Mouse (Mus musculus) layer of hippocampus, adult 8-10 months (tissue): ENCODE data around the gene Spry1. TPM values are rescaled to one million over a fixed set of nuclear protein-coding genes. Genes with fewer than 3 reads are reported as not detected.

ENCODE experiments used
- DNase-seq, 2 experiments: peaks; one replicate each; pipeline ENCODE4 v3.0.0; 2022; ENCODE audit warnings: low spot score in 2 of 2
- total RNA-seq, 4 experiments: library from RNA; stranded (reverse); gene quantifications; 2 replicates each; pipeline ENCODE4 v1.2.4; 2022

The Spry1 gene
- total RNA-seq, 4 experiments from 2014 or later: 9.0 to 13.6 (median 10.1) TPM

DNA sequence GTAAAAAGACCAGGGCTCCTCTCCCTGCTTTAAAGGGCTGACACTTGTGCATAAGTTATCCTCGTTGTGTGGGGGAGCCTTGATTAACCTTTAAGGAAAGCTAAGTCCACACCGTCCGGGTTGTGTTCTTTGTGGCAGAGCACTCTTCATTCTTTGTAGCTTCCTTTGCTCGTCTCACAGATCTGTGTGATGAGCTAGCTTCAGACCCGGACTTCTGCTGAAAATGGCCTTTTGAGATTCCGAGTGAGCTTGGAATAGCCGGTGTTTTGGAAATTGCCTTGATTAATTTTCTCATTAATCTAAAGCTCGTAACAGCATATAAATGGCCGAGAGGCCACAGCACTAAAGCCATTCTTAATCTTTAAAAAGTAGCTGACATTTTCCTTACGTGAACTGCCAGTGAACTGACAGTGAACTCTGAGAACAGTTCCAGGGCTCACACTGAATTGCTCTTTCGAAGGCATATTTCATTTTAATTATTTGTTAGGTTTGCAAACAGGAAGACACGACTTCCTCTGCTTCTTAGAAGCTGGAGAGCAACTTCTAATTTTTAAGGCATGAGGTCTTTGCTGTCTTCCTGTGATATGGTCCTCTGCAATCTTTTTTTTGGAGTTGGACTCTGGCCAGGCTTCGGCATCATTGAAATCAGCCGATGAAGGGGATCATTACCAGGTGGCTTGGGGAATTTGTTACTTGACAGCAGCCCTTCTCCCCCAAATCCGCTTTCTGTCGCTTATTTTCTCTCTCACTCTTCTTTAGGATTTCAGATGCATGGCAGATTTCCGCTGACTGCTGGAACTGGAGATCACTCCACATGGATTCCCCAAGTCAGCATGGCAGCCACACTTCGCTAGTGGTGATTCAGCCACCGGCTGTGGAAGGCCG lies 2.3 kb downstream of the Spry1 start:
- DNase-seq: no peak

DNA sequence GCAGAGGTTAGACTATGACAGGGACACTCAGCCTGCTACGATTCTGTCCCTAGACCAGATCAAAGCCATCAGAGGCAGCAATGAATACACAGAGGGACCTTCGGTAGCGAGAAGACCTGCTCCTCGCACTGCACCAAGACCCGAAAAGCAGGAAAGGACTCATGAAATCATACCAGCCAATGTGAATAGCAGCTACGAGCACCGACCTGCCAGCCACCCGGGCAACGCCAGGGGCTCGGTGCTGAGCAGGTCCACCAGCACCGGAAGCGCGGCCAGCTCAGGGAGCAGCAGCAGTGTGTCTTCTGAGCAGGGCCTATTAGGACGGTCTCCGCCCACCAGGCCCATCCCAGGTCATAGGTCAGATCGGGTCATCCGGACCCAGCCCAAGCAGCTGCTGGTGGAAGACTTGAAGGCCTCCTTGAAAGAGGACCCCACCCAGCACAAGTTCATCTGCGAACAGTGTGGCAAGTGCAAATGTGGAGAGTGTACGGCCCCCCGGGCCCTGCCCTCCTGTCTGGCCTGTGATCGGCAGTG lies 3.0 kb downstream of the Spry1 start:
- DNase-seq: no peak

DNA sequence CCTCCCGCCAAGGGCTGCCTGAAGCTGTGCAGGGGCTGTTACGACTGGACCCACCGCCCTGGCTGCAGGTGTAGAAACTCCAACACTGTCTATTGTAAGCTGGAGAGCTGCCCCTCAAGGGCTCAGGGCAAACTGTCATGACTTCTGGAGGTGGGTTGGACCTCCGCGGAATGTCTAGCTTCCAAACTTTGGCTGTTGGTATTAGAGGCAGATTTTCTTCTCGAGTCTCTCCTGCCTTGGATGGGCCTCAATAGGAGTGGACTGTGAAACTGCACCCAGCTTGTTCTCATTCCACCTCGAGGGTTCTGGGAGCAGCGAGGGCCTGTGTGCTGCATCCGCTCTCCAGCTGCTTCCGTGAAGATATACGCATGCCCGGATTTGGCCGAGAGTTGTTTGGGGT lies 3.7 kb downstream of the Spry1 start:
- DNase-seq: no peak

DNA sequence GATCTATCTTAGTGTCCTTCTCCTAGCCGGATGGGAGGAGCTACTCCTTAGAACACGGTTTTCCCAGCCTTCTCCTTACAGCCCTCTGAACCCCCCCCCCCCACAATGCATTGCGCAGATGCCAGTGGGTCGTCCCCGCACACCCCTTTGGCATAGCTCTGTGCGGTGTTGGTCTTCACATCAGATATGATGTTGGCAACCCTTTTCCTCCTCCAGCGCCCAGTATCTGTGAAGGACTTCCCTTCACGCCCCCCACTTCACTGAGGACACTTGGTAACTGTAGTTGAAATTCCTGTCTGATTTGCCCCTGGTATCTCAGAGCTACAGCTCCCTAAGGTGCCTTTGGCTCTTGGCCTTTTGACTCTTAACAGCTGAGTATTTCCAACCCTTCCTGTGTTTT lies 4.2 kb downstream of the Spry1 start:
- no peak for DNase-seq

DNA sequence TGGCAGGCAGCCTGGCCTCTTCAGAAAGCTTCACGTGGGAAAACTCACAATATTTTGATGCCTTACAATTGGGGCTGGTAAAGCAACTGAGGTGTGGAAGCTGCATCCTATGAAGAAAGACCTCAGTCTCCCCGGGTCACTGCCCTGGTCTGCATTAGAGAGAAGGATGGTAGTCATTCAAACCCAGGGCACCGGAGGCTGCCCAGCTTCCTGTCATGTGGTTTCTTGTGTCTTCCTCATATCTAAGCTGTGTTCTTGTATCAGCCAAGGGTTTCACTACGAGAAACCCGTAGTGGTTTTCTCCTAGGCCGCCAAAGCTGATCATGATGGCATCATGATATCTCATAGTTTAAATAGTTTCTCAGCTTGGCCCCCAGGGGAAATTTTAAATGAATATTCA lies 5.3 kb downstream of the Spry1 start:
- no peak for DNase-seq

DNA sequence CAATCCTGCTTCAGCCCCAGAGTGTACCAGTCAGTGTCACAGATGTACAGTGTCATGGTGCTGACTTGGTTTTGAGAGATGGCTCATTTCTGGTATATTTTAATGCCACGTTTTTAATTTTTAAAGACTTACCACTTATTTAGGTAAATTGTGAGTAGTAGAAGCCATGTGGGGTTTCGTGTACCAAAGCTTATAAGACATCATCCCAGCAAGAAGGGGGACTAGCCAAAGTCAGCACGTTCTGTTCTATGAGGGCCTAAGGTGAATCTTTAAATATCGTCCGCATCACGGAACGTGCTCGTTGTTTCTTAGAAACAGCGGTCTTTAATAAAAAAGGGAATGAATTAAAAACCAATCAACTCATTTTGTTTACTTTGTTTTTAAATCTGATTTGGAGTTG lies 6.5 kb downstream of the Spry1 start:
- no peak for DNase-seq

DNA sequence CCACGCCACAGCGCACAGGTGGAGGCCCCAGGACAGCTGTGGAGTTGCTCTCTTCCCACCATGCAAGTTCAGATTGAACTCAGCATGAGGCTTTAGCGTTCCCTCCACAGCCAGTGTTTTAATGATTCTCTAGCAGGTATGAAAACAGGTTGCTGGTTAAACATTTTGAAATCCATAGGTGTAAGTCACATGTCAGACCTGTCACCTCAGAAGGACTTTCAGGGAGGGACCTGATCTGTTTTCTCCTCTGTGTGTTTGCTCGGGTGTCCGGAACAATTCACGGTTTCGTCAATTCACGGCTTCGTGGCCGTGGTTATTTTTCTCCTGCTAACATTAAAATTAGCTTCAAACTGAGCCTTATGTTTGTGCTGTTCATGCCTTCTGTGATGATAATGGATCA lies 7.5 kb downstream of the Spry1 start:
- DNase-seq: no peak

DNA sequence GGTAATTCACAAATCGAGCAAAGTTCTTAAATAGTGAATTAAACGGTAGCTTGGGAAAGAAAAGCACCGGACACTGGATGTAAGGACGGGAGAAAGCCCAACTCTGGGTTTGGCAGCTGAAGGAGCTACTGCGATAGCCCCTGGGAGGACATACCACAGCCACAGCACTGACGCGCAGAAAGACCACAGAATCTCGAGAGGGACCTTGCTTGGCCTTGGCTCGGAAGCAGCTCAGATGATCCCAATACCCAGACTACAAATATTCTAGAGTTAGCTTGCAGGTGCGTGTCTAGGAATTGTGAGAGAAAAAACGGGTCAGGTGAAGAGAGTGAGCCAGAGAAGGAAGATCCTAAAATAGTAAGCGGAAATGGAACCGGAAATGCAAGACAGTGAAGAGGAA lies 8.5 kb downstream of the Spry1 start:
- DNase-seq: no peak

DNA sequence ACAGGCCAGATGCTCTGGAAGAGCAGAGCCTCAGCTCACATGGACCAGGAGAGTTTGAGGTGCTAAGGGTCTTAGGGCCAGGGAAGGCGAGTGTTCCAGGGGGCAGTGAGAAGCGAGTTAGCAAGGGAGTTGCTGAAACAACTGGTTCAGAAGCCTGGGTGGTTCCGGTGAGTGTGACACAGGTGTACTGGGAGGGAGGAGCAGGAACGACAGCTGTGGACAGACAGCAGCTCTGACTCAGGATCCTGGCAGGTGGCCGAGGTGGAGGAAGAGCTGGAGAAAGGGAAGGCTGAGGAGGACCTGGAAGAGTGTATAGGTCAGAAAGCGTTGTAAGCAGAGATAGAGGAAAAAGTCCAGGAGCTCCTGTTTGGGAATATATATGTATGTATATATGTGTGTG lies 9.5 kb downstream of the Spry1 start:
- no peak for DNase-seq

DNA sequence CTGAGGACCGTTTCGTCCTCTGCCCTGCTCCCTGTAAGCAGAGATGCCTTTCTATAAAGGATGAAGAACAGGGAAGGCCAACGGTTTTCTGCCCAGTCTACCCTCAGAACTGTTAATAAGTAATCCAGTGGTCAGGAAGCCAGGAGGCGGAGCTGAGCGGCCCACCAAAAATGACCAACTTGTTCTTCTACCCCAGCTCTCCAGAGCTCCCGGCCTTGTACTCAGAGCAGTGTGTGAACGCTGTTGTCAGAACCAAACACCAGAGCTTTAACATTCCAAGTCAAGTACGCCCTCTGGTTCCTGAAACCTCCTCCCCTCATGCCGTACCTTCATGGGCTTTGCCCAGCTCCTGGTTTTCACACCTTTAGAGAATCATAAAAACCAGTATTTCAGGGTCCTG lies 12.8 kb downstream of the Spry1 start:
- no peak for DNase-seq

DNA sequence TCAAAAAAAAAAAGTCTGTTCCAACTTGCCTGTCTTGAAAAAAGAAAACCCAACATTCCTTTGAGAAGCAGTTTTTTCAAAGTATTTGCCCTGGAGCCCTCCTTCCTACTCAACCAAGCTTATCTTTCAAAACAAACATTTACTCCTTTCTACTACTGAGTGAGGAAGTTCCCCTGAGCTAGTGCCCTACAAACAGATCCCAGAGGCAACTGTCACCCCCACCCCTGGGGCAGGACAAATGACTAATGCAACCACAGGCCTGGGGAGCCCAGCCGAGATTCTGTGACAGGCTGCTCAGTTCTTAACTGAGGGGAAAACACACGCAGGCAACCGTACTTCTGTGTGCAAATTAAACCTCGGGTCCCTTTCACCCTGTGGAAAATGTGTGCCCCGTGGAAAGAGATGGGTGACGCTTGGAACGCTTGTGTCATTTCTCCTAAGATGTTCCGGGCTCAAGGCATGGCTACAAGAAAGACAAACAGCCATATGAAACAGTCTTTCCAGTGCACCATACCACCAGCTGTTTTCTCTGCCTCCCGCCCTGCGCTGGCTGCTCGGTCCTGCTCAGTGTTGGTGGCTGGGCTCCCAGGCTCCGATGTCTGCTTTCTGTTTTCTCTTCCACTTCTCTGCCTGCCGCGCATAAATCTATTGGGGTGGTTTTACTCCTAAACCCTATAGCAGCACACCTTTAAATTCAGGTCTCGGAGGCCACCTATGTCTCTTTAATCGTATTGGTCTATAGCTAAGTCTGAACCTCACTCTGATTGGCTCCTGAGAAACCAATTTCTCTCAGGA lies 14.4 kb downstream of the Spry1 start:
- no peak for DNase-seq

DNA sequence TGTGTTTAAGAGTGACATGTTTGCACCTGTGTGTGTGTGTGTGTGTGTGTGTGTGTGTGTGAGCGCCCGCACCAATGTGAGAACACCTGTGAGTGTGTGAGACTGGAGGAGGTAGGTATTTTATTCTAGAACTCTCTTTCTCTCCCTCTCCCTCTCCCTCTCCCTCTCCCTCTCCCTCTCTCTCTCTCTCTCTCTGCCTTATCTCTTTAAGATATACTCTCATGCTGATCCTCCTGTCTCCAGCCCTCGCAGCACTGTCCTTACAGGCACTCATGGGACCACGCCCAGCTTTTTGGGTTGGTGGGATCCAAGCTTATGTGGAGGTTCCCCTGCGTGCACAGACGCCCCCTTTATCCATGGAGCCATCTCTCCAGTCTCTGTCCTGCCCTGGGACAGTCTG lies 15.0 kb downstream of the Spry1 start:
- no peak for DNase-seq

DNA sequence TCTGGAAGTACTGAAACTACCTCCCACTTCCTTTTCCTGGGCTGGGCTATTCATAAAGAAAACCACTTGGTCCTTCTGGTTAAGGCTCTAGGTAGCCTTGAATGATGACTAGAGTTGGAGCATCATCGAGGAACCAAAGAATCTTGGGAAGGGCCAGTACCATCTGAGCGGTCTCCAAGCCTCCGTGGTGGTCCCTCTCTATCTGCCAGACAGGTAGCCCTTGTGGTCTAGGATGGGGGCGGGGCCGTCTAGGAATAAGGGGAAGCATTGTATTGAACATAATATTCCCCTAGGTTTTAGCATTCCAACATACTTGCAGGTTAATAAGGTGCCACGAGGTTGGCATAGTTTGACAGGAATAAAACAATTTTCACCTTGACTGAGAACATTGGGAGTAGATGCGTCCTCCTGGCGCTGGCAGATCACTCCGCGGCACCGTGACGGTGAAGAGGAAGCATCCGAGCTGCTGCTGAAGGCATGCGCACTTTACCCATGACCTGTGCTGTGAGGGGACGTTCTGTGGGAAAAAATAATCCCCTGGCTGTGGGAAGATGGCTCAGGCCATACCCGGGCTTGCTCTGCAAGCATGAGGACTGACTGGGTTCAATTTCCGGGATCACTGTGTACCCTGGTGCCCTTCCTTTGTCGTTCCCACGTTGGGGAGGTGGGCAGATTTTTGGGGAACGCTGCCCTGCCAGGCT lies 16.3 kb downstream of the Spry1 start:
- no peak for DNase-seq

DNA sequence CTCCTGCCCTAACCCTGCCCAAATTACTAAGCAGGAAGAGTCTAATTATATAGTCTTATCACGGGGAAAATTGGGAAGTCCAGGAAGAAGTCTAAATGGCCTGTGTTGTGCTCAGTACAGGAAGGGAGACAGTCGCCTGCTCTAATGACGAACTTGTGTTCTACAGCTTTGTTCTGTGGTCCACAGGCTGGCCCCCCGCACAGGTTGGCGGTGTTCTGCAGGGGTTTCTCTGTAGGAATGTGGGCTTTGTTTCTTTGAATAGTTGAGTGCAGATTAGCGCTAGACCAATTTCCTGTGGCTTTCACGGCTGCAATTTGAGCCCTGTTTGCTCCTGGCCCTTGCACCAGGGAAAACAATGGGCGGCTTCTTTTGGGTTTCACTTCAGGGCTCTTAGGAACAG lies 17.3 kb downstream of the Spry1 start:
- no peak for DNase-seq

DNA sequence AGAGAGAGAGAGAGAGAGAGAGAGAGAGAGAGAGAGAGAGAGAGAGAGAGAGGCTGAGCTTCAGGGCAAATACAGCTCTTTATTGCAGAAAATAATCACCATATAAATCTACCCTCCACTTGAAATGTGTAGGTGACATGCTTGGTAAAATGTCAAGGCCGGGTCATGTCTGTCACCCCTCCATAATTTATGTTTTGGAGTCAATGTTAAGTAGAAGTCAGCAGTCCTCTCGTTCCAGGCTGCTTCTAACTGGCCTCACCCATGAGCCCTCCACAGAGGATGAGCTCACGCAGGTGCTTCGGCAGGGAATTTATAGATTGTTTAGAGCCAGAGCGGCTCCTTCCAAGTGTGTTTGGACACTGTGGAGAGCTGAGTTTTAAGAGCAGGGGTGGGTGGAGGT lies 18.4 kb downstream of the Spry1 start:
- no peak for DNase-seq

DNA sequence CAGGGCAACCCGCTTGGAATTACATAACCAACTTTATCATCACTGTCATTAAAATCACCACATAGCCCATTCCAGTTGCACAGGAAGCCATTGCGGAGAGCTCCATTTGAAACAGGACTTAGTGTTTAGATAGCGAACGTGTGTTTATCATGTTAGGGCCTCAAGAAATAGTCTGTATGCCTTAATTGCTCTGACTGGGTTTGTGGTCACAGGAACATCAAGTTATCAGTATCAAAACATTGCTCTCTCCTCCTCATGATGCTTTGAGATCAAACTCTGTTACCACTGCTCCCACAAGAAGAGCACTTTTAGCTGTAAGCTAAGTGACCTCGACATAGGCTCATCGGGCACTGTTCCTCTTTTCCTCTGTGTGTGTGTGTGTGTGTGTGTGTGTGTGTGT lies 19.9 kb downstream of the Spry1 start:
- DNase-seq: no peak

DNA sequence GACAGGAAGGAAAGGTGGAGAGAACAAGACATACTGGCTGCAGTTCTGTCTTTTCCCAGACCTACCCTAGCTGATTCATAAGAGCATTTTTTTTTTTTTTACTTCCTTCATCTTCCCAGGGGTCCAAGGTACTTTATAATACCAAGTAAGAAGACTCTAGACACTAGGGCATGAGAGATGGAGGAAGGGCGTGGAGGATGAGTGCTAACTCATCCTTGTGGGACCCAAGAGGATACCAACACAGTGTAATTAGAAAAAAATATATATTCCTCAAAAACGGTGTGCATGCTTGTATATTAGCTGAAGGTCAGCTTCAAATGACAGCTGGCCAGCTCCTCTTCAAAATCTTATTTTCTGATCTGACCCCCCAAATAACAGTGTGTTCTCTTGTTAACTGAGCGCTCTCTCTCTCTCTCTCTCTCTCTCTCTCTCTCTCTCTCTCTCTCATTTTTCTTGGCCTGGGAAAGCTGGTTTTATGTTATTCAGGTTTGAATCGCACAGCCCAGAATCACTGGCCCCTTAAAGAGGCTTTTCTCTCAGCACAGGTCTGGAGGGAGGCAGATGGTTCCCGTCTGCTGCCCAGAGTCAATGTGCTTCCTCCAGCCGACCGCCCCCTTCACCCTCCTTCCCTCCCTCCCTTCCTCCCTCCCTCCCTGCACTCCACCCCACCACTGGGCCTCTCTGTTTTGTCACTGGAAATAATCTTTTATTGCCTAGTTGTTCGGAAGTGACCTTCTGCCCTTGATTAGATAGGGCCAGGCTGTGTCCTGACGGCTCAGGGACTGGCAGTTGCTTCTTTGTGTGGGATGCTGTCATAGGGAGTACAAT lies 26.8 kb downstream of the Spry1 start:
- no peak for DNase-seq

DNA sequence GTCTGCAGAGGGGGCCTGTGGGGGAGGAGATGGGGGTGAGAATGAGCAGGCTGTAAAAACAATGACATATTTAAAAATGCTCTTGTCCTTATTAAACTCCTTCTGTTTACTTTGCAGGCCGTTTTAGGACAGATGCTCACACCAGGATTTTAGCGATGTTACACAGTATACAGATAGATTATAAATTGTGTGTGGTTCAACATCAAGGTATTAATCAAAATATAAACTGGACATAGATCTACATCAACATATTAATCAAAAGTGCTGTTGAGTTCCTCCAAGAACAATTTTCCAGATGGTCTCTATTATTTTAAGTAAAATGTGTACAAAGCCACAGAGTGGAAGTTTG lies 27.3 kb downstream of the Spry1 start:
- DNase-seq: no peak

DNA sequence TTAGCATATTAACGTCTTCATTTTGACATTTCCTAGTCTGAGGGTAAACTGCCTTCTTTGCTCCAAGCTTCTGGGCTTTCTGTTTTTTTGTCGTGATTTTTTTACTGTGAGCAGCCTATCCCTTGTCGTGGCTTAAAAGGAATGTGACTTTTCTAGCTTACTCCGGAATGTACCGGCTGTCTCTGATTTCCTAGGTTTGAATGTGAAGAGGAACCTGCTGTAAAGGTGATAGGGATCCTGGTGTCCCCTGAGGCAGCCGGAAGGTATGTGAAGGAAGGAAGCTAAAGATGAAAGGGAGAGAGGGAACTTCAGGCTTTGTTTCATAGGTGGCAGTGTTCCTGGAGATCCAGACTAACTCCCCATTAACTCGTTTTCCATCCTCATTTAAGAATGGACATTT lies 28.0 kb downstream of the Spry1 start:
- no peak for DNase-seq

DNA sequence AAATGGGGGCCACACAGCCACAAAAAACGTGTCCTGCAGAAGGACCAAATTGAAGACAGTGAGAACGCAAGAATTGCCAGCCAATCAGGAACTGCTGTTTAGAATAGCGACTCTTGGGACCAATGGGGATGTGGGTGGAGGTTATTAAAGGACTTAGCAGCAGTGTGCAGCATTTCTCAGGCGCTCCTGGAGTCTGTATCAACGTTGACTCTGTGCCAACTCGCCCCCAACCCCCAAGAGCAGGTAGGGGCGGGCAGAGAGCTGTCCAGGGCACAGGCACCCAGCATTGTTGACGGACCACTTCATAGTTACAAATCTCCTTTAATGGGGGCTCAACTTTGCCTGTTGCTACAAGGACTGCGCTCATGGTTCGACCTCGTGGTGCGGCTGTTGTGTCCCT lies 28.9 kb downstream of the Spry1 start:
- no peak for DNase-seq

DNA sequence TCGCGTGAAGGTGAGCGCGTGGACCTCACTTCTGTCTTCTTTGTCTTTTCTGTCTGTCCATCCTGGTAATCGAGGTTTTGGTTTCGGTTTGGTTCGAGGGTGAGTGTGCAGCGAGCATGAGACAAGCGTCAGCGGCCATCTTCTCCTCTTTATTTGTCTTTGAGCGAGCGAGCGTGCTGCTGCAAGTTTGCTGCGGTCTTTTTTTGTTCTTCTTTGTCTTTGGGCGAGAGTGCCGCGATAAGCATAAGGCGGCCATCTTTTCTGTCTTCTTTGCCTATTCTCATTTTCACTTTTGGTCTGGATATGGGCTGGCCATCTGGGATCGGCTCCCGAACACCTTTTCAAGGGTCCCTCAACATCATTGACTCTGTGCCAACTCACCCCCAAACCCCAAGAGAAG lies 29.4 kb downstream of the Spry1 start:
- DNase-seq: no peak
